Mouse (Mus musculus): ENCODE measurements around the gene Timm13.

DNA sequence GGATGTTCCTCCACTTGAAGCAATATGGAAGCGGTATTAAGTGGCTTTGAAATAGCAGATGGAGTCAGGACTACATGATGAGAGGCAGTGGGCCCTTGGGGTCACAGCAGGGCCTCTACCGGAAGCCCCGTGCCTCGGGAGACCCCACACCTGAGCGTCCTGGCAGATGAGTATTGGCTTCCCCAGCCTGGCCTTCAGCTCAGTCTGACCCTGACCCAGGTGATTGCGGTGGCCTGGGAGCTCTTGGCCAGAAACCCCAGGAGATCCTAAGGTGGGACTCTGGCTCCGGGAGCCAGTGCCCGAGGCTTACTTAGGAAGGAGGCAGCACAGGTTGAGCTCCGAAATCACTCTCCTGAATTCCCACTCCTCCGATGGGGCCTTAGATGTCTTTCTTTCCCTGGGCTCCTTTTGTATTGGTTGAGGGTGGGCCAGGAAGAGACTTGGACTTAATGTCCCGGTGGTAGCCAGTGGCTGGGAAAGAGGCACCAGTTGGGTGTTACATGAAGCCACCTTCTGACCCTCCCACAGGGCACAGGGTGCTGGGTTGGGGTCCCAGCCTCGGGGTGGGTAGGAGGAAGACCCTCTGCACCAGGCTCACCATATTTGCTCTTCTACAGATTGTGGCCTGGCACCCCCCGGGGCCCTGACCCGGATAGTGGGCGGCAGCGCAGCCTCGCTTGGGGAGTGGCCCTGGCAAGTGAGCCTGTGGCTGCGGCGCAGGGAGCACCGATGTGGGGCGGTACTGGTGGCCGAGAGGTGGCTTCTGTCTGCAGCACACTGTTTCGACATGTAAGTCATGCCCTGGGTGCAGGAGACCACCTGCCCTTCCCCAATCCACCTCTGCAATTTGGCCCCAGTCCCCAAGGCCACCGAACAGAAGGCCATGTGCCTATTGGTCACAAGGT is 3.9 kb downstream of the Timm13 start:
- TF ChIP-seq CTCF (IDR thresholded peaks at IDR 0.05) (no peak), EP300 (IDR thresholded peaks at IDR 0.05) (no peak)

All from lung, postnatal 0 days (tissue).